Mouse (Mus musculus): ENCODE data around the gene Cby1. TPM values are rescaled to one million over a fixed set of nuclear protein-coding genes. Genes with fewer than 3 reads are reported as not detected.

Gene Cby1
- polyA plus RNA-seq, 1 experiment from 2014 or later, result 48.7 TPM

DNA sequence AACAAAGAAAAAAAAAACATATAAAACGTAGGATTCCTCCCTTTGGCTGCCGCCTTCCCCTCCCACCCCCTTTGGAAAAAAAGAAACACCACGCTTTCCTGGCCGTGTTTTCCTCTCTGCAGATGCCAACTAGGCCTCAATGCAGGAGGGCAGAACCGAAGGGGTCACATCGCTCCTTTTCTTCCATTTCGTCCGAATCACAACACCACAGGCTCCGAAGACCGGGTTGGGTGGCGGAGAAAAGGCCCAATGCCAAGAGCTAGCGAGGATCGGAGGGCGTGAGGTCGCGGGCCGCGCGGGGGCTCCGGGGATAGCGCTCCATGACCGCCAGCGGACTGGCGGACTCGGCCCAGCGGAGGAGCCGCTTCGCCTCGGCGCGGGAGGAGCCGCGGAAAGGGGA lies 28.2 kb downstream of the Cby1 start:
- H3K4me1 ChIP-seq (ENCODE audit: control insufficient read depth in 2 of 2, insufficient read depth in 2 of 2, low read length in 2 of 2), result peaks cover 24 to 60% of the 10 kb centered on the region in 2 experiments
- WGBS, result 0% methylated on average over 21 of the region's 33 CpGs
- ATAC-seq (ENCODE audit: insufficient number of reproducible peaks, insufficient read depth, low FRiP score, low read depth), result no peak
- no peaks in the 10 kb centered on the region for H3K9me3 ChIP-seq (ENCODE audit: control insufficient read depth, low read length)
- H3K9ac ChIP-seq (ENCODE audit: low read length), result peak overlapping the region; percentile 99
- H3K4me2 ChIP-seq (ENCODE audit: low read length), result peak overlapping the region; percentile 97
- H3K36me3 ChIP-seq (ENCODE audit: control insufficient read depth, insufficient read depth, low read length), result no peaks in the 10 kb centered on the region
- peak overlapping the region; percentile 99 to 100 for H3K27ac ChIP-seq (replicated peaks in 1 of 2; ENCODE audit: control insufficient read depth in 1 of 2, insufficient read depth in 1 of 2, low read depth in 2 of 2, low read length in 2 of 2)
- H3K4me3 ChIP-seq (ENCODE audit: control insufficient read depth in 1 of 2, insufficient read depth in 1 of 2, low read depth in 1 of 2, low read length in 2 of 2), result peak overlapping the region; percentile 80 to 96
- no peaks in the 10 kb centered on the region for H3K27me3 ChIP-seq (ENCODE audit: control insufficient read depth, insufficient read depth, low read length)

DNA sequence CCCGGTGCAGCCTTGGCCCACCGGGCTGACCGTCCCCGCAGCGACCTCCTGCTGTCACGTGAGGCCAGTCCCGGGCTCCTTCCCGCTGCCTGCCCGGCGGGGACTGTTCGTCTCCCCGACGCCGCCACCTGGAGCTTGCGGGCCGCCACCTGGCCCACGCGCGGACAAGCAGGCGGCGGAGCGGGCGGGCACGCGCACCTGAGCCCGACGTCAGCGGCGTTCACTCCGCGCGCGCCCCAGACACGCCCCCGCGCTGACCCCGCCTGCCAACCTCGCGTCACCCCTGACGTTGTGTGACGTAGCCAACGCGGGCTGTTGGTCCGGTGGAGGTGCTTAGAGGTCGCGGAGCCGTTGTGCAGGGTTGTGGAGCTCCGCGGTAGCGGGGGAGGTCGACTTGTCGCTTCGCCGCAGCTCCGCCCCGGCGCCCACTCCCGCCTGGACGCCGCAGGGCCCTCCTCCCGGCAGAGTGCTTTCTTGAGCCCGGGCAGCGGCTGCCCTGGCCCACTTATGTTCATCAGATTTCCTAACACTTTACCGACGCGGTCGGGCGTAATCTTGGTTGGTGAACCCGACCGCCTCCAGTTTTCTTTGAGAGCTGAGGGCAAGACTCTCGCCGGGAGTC lies 28.8 kb downstream of the Cby1 start, which contains the start of gene Josd1:
Josd1 (minus strand) TSS at position 274 of the 622 bp plus-strand sequence.
- H3K36me3 ChIP-seq (ENCODE audit: control insufficient read depth, insufficient read depth, low read length), result no peaks in the 10 kb centered on the region
- no peaks in the 10 kb centered on the region for H3K9me3 ChIP-seq (ENCODE audit: control insufficient read depth, low read length)
- H3K4me2 ChIP-seq (ENCODE audit: low read length), result peak within 1 kb of the TSS; percentile 97
- H3K27me3 ChIP-seq (ENCODE audit: control insufficient read depth, insufficient read depth, low read length), result no peaks in the 10 kb centered on the region
- peak within 1 kb of the TSS; percentile 99 for H3K9ac ChIP-seq (ENCODE audit: low read length)
- peaks cover 24 to 55% of the 10 kb centered on the region in 2 experiments for H3K4me1 ChIP-seq (ENCODE audit: control insufficient read depth in 2 of 2, insufficient read depth in 2 of 2, low read length in 2 of 2)
- under 1% methylated on average over 66 of the region's 72 CpGs for WGBS
- H3K4me3 ChIP-seq (ENCODE audit: control insufficient read depth in 1 of 2, insufficient read depth in 1 of 2, low read depth in 1 of 2, low read length in 2 of 2), result peak within 1 kb of the TSS; percentile 80 to 96
- peak; percentile 78 for ATAC-seq (ENCODE audit: insufficient number of reproducible peaks, insufficient read depth, low FRiP score, low read depth)
- H3K27ac ChIP-seq (replicated peaks in 1 of 2; ENCODE audit: control insufficient read depth in 1 of 2, insufficient read depth in 1 of 2, low read depth in 2 of 2, low read length in 2 of 2), result peak within 1 kb of the TSS; percentile 99 to 100

DNA sequence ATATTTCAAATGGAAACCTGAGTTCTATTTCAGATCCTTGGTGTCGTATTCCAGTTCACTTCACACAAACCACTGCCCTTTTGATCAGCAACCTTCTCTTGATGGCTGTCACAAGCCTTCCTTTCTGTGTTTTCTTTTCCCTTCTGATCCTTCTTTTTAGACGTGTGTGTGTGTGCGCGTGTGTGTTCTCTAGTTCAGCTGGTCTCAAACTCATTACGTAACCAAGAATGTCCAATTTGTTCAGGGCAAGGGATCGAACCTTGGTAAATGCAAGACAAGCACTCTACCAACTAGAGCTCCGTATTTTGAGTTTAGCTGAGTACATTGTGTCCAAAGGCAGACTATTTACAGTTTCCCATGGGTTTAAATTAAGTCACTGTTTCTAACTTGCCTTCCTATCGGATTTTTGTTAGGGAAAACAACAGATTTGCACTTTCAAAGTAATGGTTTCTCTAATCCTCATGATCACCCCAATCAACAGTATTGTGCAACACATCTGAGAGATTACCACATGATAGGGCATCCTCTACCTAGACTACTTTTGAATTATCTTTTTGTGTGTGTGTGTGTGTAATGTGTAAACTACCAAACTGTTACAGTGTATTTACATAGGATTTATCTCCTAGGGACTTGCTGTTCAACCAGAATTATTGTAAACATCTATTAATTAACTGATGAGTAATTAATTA lies 29.4 kb downstream of the Cby1 start:
- ATAC-seq (ENCODE audit: insufficient number of reproducible peaks, insufficient read depth, low FRiP score, low read depth), result no peak
- Histone ChIP-seq H3K4me3 (ENCODE audit: control insufficient read depth in 1 of 2, insufficient read depth in 1 of 2, low read depth in 1 of 2, low read length in 2 of 2) (peak overlapping the region; percentile 80 to 96), H3K9ac (ENCODE audit: low read length) (peak overlapping the region; percentile 99), H3K27me3 (ENCODE audit: control insufficient read depth, insufficient read depth, low read length) (no peaks in the 10 kb centered on the region), H3K4me2 (ENCODE audit: low read length) (peak overlapping the region; percentile 97), H3K4me1 (ENCODE audit: control insufficient read depth in 2 of 2, insufficient read depth in 2 of 2, low read length in 2 of 2) (peaks cover 19 to 48% of the 10 kb centered on the region in 2 experiments), H3K27ac (replicated peaks in 1 of 2; ENCODE audit: control insufficient read depth in 1 of 2, insufficient read depth in 1 of 2, low read depth in 2 of 2, low read length in 2 of 2) (peak overlapping the region; percentile 99 to 100), H3K9me3 (ENCODE audit: control insufficient read depth, low read length) (no peaks in the 10 kb centered on the region), H3K36me3 (ENCODE audit: control insufficient read depth, insufficient read depth, low read length) (no peaks in the 10 kb centered on the region)
- WGBS, result 6% methylated on average over 8 of the region's 8 CpGs

DNA sequence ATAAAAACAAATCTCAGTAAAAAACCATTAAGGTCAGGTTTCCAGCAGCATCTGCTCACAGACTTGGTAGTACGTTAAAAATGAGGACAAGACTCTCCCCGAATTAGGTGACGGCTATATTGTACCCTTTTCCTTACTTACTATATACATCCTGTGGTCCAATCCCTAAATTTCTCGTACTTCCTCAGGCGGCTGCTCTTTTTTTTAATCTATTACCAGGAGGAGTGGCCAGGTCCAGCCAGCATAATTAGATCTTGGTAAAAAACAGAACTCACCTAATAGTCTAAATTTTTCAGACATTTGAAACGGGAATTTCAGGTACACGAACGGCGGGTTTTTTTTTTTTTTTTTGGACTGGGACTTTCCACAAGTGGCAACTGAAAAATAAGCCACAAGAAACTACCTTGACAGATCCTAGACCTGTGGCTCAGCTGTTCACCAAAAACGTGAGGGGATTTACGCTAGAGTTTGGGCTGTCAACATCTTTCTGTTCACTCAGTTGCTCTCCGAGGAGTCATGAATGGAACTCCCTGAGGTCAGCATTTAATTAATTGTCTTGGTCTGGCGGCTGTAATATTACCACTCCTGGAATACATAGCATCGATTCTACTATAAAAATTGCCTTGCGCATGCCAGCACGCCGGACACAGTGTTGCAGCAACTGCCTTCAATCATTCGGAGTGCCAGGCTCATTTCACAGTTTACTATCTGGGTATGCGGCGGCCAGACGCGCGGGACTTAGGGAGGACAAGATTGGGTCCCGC lies 30.8 kb downstream of the Cby1 start:
- ATAC-seq (ENCODE audit: insufficient number of reproducible peaks, insufficient read depth, low FRiP score, low read depth), result no peak
- H3K27ac ChIP-seq (replicated peaks in 1 of 2; ENCODE audit: control insufficient read depth in 1 of 2, insufficient read depth in 1 of 2, low read depth in 2 of 2, low read length in 2 of 2), result peak overlapping the region in 1 of 2 experiments; percentile 62; a peak in 3 of 4 replicates
- peak overlapping the region; percentile 53; the same call in 1 of the 2 replicates for H3K9ac ChIP-seq (ENCODE audit: low read length)
- peaks cover 9 to 34% of the 10 kb centered on the region in 2 experiments for H3K4me1 ChIP-seq (ENCODE audit: control insufficient read depth in 2 of 2, insufficient read depth in 2 of 2, low read length in 2 of 2)
- peak overlapping the region; percentile 66 for H3K4me2 ChIP-seq (ENCODE audit: low read length)
- no peaks in the 10 kb centered on the region for H3K36me3 ChIP-seq (ENCODE audit: control insufficient read depth, insufficient read depth, low read length)
- H3K4me3 ChIP-seq (ENCODE audit: control insufficient read depth in 1 of 2, insufficient read depth in 1 of 2, low read depth in 1 of 2, low read length in 2 of 2), result peak overlapping the region; percentile 29 to 32
- 15% methylated on average over 24 of the region's 24 CpGs for WGBS
- no peaks in the 10 kb centered on the region for H3K27me3 ChIP-seq (ENCODE audit: control insufficient read depth, insufficient read depth, low read length)
- H3K9me3 ChIP-seq (ENCODE audit: control insufficient read depth, low read length), result no peaks in the 10 kb centered on the region

DNA sequence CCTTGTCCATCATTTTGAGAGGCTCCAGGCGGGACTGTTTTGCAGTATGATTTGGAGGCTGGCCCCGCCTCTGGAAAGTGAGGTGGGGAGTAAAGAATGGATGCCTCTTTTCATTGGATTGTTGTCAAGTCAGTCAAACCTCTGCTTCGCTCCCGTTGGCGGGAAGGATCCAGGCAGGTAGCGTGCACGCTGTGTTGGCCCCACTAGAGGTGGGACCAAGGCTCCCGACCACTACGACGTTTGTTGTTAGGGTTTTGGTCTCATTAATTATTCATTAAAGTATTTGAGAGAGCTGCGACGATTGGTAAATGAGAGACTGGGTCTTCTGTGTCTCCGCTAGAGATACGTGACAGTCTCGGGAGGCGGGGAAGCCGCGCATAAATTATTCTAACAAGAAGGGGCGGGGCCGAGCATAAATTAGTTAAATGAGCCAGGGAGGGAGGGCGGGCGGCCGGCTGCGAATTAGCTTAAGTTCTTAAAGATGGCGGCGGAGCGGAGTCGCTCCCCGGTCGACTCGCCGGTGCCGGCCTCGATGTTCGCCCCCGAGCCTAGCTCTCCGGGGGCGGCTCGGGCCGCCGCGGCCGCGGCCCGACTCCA lies 31.5 kb downstream of the Cby1 start, which contains the start of gene Gtpbp1:
Gtpbp1 (plus strand) TSS at position 420 of the 597 bp plus-strand sequence.
- Histone ChIP-seq H3K27ac (replicated peaks in 1 of 2; ENCODE audit: control insufficient read depth in 1 of 2, insufficient read depth in 1 of 2, low read depth in 2 of 2, low read length in 2 of 2) (peak within 1 kb of the TSS; percentile 50 to 87), H3K36me3 (ENCODE audit: control insufficient read depth, insufficient read depth, low read length) (no peaks in the 10 kb centered on the region), H3K4me1 (ENCODE audit: control insufficient read depth in 2 of 2, insufficient read depth in 2 of 2, low read length in 2 of 2) (peaks cover 5 to 27% of the 10 kb centered on the region in 2 experiments), H3K27me3 (ENCODE audit: control insufficient read depth, insufficient read depth, low read length) (no peaks in the 10 kb centered on the region), H3K9ac (ENCODE audit: low read length) (peak within 1 kb of the TSS; percentile 93), H3K4me3 (ENCODE audit: control insufficient read depth in 1 of 2, insufficient read depth in 1 of 2, low read depth in 1 of 2, low read length in 2 of 2) (peak within 1 kb of the TSS; percentile 82 to 95), H3K9me3 (ENCODE audit: control insufficient read depth, low read length) (no peaks in the 10 kb centered on the region), H3K4me2 (ENCODE audit: low read length) (peak within 1 kb of the TSS; percentile 99)
- peak; percentile 91 for ATAC-seq (ENCODE audit: insufficient number of reproducible peaks, insufficient read depth, low FRiP score, low read depth)
- under 1% methylated on average over 45 of the region's 45 CpGs for WGBS

DNA sequence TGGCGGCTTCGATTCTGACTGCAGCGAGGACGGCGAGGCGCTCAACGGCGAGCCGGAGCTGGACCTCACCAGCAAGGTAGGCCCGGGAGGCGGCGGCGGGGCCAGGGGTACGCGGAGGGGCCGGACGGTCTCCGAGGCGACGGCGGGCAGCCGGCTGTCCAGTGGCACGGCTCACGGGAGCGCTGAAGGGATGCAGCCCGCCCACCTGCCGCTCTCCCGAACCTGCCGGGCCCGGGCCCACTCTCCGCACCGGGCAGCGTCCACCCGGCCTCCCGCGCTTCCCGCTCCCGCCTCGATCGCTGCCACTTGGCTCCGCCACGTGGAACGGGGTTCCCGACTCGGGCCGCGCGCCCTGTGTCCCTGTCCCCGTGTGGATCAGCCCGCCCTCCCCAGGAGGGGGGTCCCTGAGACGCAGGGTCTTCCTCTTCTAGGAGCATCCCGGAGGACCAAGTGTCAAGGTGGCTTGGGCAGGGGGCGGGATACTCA lies 32.1 kb downstream of the Cby1 start:
- Histone ChIP-seq H3K27ac (replicated peaks in 1 of 2; ENCODE audit: control insufficient read depth in 1 of 2, insufficient read depth in 1 of 2, low read depth in 2 of 2, low read length in 2 of 2) (peak overlapping the region; percentile 50 to 87; a peak in 3 of 4 replicates), H3K36me3 (ENCODE audit: control insufficient read depth, insufficient read depth, low read length) (peaks cover under 1% of the 10 kb centered on the region), H3K4me2 (ENCODE audit: low read length) (peak overlapping the region; percentile 99), H3K9me3 (ENCODE audit: control insufficient read depth, low read length) (no peaks in the 10 kb centered on the region), H3K27me3 (ENCODE audit: control insufficient read depth, insufficient read depth, low read length) (no peaks in the 10 kb centered on the region), H3K4me1 (ENCODE audit: control insufficient read depth in 2 of 2, insufficient read depth in 2 of 2, low read length in 2 of 2) (peaks cover 5 to 22% of the 10 kb centered on the region in 2 experiments), H3K4me3 (ENCODE audit: control insufficient read depth in 1 of 2, insufficient read depth in 1 of 2, low read depth in 1 of 2, low read length in 2 of 2) (peak overlapping the region; percentile 82 to 95), H3K9ac (ENCODE audit: low read length) (peak overlapping the region; percentile 93)
- 0 out of 2 replicates have a peak, but pooled peaks have one; percentile 0 for ATAC-seq (ENCODE audit: insufficient number of reproducible peaks, insufficient read depth, low FRiP score, low read depth)
- WGBS, result under 1% methylated on average over 40 of the region's 53 CpGs

DNA sequence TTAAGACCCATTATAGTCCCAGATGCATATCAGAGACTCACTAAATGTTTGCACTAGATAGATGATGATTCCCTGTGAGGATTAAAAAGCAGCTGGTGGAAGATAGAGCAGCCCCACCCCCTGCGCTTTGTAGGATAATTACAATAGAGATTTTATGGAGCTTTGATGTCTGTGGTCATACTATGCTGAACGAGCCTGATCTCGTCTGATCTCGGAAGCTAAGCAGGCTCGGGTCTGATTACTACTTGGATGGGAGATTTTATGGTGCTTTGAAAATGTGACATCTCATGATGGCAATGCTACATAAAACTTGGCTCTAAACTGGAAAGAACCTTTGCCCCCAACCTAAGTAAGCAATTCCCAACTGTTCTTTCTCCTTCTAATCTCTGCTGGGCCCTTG lies 33.3 kb downstream of the Cby1 start:
- Histone ChIP-seq H3K4me1 (ENCODE audit: control insufficient read depth in 2 of 2, insufficient read depth in 2 of 2, low read length in 2 of 2) (peaks cover 9 to 18% of the 10 kb centered on the region in 2 experiments), H3K4me2 (ENCODE audit: low read length) (peak overlapping the region; percentile 99), H3K36me3 (ENCODE audit: control insufficient read depth, insufficient read depth, low read length) (peaks cover 10% of the 10 kb centered on the region), H3K9ac (ENCODE audit: low read length) (no peak overlapping the region), H3K4me3 (ENCODE audit: control insufficient read depth in 1 of 2, insufficient read depth in 1 of 2, low read depth in 1 of 2, low read length in 2 of 2) (no peak overlapping the region), H3K9me3 (ENCODE audit: control insufficient read depth, low read length) (no peaks in the 10 kb centered on the region), H3K27me3 (ENCODE audit: control insufficient read depth, insufficient read depth, low read length) (no peaks in the 10 kb centered on the region), H3K27ac (replicated peaks in 1 of 2; ENCODE audit: control insufficient read depth in 1 of 2, insufficient read depth in 1 of 2, low read depth in 2 of 2, low read length in 2 of 2) (no peak overlapping the region)
- no peak for ATAC-seq (ENCODE audit: insufficient number of reproducible peaks, insufficient read depth, low FRiP score, low read depth)
- WGBS, result 86% methylated on average over 5 of the region's 5 CpGs
